Mouse (Mus musculus) A20 (cell line): ENCODE measurements around the gene Zfp968.
"Not testable (repeated sequence)": the region's sequence is repeated elsewhere in the genome, so short reads cannot be mapped to it uniquely, and the experiment has no call there.

Experiments
- DNase-seq: peaks from one replicate; pipeline ENCODE4 v3.0.0-alpha.2; 2011; ENCODE audit warnings: low read depth, low spot score

Gene Zfp968

GRCm38 (mm10) chr2:175372136-175372535 lies at the start of gene Zfp968:
Zfp968 (plus strand) TSS chr2:175372436.
- not testable (repeated sequence) for DNase-seq

GRCm38 (mm10) chr2:175338097-175338496 lies 34.1 kb upstream of the Zfp968 start, which contains the start of gene Gm4631:
Gm4631 (minus strand) TSS chr2:175338197.
- not testable (repeated sequence) for DNase-seq
